Mouse (Mus musculus) urinary bladder, postnatal 4 days (tissue): ENCODE results near the gene Ankrd61.

Source experiments
- DNase-seq, 2 experiments: peaks; one replicate each; pipeline ENCODE4 v3.0.0; 2021 to 2022; ENCODE audit warnings: low spot score in 2 of 2

The Ankrd61 gene

DNA sequence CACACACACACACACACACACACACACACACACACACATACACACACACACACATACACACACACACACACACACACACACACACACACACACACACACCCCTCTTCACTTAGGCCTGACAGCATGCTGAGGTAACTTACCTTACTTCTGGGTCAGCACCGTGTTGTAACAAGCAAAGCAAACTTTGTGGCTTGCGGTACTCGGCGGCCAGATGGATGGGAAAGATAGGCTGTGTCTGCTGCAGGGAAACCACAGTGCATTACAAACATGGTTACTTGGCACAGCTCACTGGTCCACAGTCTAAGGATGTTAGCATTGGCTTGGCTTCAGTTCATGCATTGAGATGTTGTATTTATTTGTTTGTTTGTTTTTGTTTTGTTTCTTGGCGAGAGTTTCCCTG lies 4.1 kb downstream of the Ankrd61 start:
- peak in 1 of 2 experiments; percentile 32 for DNase-seq

DNA sequence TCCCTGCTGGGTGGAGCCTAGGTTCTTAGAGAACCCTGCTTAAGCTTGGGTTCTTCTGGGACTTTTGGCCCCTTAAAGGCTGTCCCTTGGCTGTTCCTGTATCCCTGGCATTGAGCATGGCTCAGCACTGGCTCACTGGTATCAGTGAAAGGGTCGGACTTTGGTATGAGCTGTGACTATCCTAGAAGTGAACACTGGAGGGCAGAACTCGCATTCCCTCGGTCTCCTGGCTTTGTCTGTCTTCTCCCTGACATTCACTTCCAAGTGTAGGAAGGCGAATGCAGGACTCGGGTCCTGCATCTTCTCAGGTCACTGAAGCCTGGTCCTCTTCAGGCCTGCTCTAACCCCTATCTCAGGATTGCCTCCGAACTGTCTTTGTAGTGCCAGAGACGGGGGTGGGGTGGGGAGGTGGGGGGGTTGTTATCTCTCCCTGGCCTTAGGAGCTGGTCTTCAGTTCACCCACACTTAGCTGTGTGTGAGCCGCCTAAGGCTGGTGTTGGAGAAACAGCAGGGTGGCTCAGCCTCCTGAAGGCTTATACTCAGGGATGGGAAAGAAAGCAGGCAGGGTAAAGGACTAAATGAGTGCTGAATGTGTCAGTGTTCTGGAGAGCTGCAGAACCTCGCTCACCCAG lies 5.1 kb downstream of the Ankrd61 start:
- DNase-seq = no peak

DNA sequence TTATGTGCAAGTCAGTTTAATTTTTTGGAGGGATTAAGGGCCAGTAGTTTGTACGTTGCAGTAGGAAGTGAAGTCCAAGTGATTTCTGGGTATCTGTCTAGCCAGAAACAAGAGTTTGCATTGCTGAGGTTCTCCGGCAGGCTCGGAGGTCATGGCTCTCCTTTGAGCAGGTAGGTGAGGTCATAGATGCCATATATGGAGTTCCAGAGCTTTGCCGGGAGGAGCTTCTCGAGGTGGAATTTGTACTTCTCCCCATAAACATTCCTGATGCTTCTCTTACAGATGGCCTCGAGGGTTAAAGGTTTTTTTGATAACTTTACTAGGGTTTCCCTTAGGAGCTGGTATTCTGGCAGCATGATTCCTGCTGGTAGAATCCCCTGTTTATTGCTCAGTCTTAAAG lies 6.7 kb downstream of the Ankrd61 start:
- DNase-seq = no peak

DNA sequence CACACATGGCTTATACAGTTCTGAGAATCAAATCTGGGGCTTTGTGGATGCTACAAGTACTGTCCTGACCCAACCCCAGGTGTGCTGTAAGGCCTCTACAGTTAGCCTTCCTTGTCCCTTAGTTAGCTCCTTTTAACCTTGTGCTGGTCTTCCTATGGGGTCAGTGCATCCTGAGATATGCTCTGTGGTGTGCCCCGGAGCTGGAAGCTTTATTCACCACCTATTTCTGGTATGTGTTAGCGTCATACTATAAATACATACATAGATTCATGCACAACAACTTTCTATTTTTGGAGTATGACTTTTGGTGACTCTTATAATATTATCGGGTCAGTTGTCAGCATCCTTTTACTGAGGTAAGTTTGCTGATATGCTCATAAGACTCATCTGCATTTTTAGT lies 12.2 kb downstream of the Ankrd61 start:
- DNase-seq = no peak

DNA sequence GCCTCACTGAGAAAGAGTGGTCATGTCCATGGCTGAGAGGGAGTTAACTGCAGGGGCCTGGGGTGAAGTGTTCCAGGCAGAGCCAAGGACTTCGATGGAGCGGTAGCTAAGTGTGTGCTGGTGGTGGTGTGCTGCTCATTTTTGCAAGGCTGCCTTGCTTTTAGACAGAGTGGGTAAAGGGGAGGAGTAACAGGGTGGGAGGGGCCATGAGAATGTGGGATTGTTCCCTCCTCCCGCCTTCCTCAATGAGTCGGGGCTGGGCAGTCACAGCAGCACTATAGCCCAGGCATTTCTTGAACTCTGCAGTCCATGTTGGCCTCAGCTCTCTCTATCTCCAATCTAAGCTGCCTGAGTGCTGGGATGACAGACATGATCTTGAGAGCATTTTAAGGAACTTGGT lies 22.9 kb downstream of the Ankrd61 start:
- DNase-seq = no peak

DNA sequence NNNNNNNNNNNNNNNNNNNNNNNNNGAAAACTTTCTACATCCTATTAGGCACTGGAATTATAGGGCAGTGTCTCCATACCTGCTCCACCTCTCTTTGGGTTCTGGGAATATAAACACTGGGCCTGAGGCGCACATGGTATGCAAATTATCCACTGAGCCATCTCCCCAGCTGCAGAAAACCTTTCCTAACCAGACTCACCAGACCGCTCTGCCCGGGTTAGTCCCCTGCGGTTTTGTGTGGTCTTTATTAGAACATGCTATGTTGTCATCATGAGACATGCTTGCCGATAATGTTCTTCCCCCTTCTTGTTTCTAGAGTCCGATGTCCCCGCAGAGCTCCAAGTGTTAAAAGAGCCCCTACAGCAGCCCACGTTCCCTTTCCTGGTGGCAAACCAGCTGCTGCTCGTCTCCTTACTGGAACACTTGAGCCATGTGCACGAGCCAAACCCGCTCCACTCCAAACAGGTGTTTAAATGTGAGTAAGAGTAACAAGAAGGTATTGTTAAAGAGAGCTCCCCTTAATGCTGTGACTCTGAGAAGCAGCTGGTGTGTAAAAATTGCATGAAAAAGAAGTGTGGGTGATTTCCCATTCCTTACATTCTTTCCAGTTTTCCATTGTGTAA lies 25.8 kb downstream of the Ankrd61 start:
- DNase-seq = no peak
